Mouse (Mus musculus) midbrain, embryonic 13.5 days (tissue): ENCODE data around the gene Ctdspl. TPM values are rescaled to one million over a fixed set of nuclear protein-coding genes. Genes with fewer than 3 reads are reported as not detected.
A peak's percentile ranks its signal among the peaks of the same experiment; 100 is the strongest.

Source experiments
- ATAC-seq: fragments of 200-750 bp; cut with Nextera tagmentation; 2 replicates; pipeline ENCODE4 v1.8.0; 2017; ENCODE audit warnings: mild to moderate bottlenecking, moderate TSS enrichment, moderate library complexity
- H3K27ac ChIP-seq: fragments of 300-500 bp; sonication (generic); 2 replicates; pipeline ENCODE4 v1.5.1; 2015; ENCODE audit warnings: inconsistent platforms, mild to moderate bottlenecking, moderate library complexity
- H3K27me3 ChIP-seq: fragments of 300-500 bp; sonication (generic); 2 replicates; pipeline ENCODE4 v1.6.1; 2015; ENCODE audit warnings: mild to moderate bottlenecking, inconsistent platforms
- H3K36me3 ChIP-seq: fragments of 300-500 bp; sonication (generic); 2 replicates; pipeline ENCODE4 v1.6.1; 2015; ENCODE audit warnings: mild to moderate bottlenecking, inconsistent platforms
- H3K4me1 ChIP-seq: fragments of 300-500 bp; sonication (generic); replicated peaks from 2 replicates; pipeline ENCODE4 v1.6.1; 2015; ENCODE audit warnings: inconsistent platforms
- H3K4me2 ChIP-seq: fragments of 300-500 bp; sonication (generic); replicated peaks from 2 replicates; pipeline ENCODE4 v1.6.1; 2015; ENCODE audit warnings: moderate library complexity, mild to moderate bottlenecking, inconsistent platforms
- H3K4me3 ChIP-seq: fragments of 300-500 bp; sonication (generic); replicated peaks from 2 replicates; pipeline ENCODE4 v1.5.1; 2015; ENCODE audit warnings: mild to moderate bottlenecking, inconsistent platforms
- H3K9ac ChIP-seq: fragments of 300-500 bp; sonication (generic); replicated peaks from 2 replicates; pipeline ENCODE4 v1.6.1; 2015; ENCODE audit warnings: mild to moderate bottlenecking, inconsistent platforms
- H3K9me3 ChIP-seq: fragments of 300-500 bp; sonication (generic); 2 replicates; pipeline ENCODE4 v1.6.1; 2016; ENCODE audit warnings: mild to moderate bottlenecking, inconsistent platforms
- WGBS: fragments of 180-500 bp; shearing (Covaris S2); methylation state at CpG from one replicate; pipeline ENCODE4 v1.1.7; 2015; 5-methylcytosine and 5-hydroxymethylcytosine counted together
- polyA plus RNA-seq: library from polyadenylated mRNA; unstranded; fragments of >200 nt; fragmentation: Nextera tagmentation; extraction: Ambion mirVana; gene quantifications from 2 replicates; pipeline ENCODE4 v1.2.1, GENCODE M21; 2015

Ctdspl gene
- polyA plus RNA-seq, 1 experiment from 2014 or later: 6.2 TPM

DNA sequence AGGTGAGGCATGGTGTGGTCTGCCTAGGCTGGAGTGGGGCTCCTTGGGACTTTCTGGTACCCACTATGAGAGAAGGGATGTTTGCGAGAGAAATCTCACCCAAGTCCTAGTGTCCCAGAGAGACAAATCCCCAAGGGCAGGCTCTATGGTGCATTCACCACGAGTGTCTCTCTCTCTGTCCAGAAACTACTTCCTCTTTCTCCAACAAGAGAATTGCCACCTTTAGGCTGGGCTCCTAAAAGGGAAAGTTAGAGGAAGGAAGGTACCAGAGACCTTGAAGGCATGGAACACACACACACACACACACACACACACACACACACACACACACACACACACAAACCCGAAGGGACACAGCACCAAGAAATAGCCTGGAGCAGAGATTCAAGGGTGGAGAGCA lies 4.3 kb upstream of the Ctdspl start:
- WGBS: 76% methylated on average over 3 of the region's 3 CpGs
- Histone ChIP-seq H3K9me3 (no peaks in the 10 kb centered on the region), H3K27ac (no peak overlapping the region), H3K27me3 (peaks cover 16% of the 10 kb centered on the region), H3K9ac (no peak overlapping the region), H3K4me1 (peaks cover 14% of the 10 kb centered on the region), H3K4me2 (no peak overlapping the region), H3K36me3 (no peaks in the 10 kb centered on the region), H3K4me3 (no peak overlapping the region)
- no peak for ATAC-seq

DNA sequence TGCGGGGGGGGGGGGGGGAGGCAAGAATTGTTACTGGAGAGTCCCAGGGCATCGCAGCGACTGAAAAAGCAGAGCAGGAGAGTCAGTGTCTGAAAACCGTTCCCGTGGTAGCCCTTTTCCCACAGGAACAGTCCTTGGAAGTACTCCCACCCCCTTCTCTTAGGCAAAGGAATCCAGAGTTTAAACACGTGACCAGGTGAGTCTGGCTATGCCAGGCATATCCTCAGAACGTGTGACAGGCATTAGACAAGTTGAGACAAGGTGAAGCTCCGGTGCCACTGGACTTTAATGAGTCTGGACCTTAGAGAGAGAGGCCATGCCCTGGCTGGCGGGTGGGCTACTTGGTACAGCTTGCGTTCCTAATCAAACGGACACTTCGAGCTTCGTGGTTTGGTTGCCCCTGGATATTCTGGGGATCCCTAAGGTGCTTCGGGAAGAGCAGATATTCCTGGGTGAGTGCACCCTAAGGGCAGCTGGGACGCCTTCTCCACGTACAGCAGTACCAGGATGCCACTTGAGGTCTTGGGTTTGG lies 1.6 kb upstream of the Ctdspl start:
- peak overlapping the region; percentile 97 for H3K4me2 ChIP-seq
- 14% methylated on average over 16 of the region's 16 CpGs for WGBS
- ATAC-seq: peak; percentile 2; the same call in 1 of the 2 replicates
- H3K4me1 ChIP-seq: peaks cover 33% of the 10 kb centered on the region
- peak overlapping the region; percentile 44; the same call in 1 of the 2 replicates for H3K9ac ChIP-seq
- H3K9me3 ChIP-seq: no peaks in the 10 kb centered on the region
- H3K36me3 ChIP-seq: no peaks in the 10 kb centered on the region
- peak overlapping the region; percentile 68 for H3K4me3 ChIP-seq
- H3K27ac ChIP-seq: no peak overlapping the region
- peaks cover 8% of the 10 kb centered on the region for H3K27me3 ChIP-seq

DNA sequence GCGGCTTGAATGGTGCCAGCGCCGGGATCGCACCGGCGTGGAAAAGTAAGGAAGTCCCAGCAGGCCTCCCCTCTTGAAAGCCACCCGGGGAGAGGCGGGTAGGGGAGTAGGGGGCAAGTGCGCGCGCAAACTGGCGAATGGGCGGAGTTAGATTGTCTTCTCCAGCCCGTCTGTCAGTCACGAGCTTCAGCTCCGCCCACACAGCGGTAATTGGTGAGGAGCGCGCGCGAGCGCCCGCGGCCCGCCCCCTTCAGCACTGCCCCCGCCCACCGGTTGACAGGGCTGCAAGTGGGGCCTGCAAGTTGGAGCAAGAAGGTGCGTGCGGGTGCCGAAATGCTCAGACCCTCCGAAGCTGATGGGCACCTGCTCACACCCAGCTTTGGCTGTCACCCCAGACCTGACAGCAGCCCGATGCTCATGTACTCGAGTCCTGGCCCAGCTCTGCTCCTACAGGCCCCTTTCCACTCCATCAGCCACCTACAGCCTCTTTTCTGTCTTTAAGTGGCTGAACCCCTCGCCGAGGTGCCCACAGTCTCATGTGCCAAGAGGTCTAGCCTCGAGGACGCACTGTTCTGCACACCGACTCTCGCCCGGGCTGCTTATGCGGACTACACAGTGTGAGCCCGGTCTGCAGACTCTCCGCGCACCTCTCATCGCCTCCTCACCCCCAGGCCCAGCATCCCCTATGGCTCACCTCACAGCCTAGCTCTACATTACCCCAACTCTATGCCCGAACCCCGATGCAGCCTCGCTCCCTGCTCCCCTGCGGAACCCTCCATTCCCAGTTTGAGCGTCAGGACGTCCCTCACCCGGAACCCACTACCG lies 755 bp upstream of the Ctdspl start:
- H3K4me2 ChIP-seq: peak overlapping the region; percentile 97
- no peaks in the 10 kb centered on the region for H3K36me3 ChIP-seq
- H3K4me1 ChIP-seq: peaks cover 33% of the 10 kb centered on the region
- under 1% methylated on average over 53 of the region's 53 CpGs for WGBS
- peak overlapping the region; percentile 68 for H3K4me3 ChIP-seq
- H3K27ac ChIP-seq: peak overlapping the region; percentile 84
- peaks cover 4% of the 10 kb centered on the region; the same call in 1 of the 2 replicates for H3K27me3 ChIP-seq
- H3K9ac ChIP-seq: peak overlapping the region; percentile 81
- H3K9me3 ChIP-seq: no peaks in the 10 kb centered on the region
- ATAC-seq: peak; percentile 82

DNA sequence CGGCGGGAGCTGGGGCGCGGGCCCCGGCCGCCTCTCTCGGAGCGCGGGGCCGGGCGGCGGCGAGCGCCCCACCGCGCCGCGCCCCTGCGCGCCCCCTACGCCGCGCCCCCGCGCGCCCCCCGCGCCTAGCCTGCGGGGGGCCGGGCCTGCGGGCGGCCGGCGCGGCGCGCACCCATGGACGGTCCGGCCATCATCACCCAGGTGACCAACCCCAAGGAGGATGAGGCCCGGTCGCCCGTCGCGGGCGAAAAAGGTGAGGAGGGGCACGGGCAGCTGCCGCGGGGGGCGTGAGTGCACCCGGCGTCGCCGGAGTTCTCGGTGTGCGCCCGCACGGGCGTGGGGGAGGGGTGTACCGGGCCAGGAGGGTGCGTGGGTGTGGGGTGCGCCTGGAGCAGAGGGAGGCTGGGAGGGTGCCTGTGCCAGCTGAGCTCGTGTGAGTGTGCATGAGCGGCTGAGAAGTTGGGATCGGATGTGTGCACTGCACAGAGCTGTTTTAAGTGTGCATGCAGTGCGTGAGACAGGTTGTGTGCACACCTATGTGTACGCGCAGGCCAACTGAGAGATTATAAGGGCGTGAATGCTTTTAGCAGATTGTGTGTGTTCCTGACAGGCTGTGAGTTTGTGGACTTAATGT lies 552 bp downstream of the Ctdspl start:
- H3K36me3 ChIP-seq: no peaks in the 10 kb centered on the region
- H3K27me3 ChIP-seq: peaks cover 4% of the 10 kb centered on the region; the same call in 1 of the 2 replicates
- 3% methylated on average over 50 of the region's 68 CpGs for WGBS
- H3K4me3 ChIP-seq: peak overlapping the region; percentile 68
- H3K9me3 ChIP-seq: no peaks in the 10 kb centered on the region
- peak overlapping the region; percentile 97 for H3K4me2 ChIP-seq
- peak; percentile 32; the same call in 1 of the 2 replicates for ATAC-seq
- H3K27ac ChIP-seq: peak overlapping the region; percentile 84
- peak overlapping the region; percentile 81 for H3K9ac ChIP-seq
- H3K4me1 ChIP-seq: peaks cover 33% of the 10 kb centered on the region

DNA sequence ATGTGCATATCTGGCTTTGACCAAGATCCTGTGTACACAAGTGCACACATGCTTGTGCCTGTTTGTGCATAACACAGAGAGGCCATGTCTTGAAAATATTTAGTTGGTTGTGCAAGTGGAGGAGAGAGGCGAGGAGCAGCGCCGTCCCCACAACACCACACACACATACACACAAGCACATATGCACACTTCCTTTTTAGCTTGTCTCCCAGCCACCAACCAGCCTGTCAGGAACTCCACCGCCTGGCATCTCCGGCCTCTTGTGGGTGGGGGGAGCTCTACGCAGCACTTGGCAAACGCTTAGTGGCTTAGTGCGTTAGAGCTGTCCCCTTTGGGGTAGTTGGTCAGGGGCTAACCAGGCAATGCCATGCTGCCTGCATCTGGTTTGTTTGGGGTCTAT lies 1.2 kb downstream of the Ctdspl start:
- Histone ChIP-seq H3K4me3 (peak overlapping the region; percentile 68), H3K27ac (0 out of 2 replicates have a peak overlapping the region, but pooled peaks have one; percentile 84), H3K9ac (peak overlapping the region; percentile 81), H3K4me1 (peaks cover 33% of the 10 kb centered on the region), H3K36me3 (no peaks in the 10 kb centered on the region), H3K9me3 (no peaks in the 10 kb centered on the region), H3K27me3 (peaks cover 4% of the 10 kb centered on the region; the same call in 1 of the 2 replicates), H3K4me2 (peak overlapping the region; percentile 97)
- ATAC-seq: no peak
- WGBS: 49% methylated on average over 8 of the region's 8 CpGs

DNA sequence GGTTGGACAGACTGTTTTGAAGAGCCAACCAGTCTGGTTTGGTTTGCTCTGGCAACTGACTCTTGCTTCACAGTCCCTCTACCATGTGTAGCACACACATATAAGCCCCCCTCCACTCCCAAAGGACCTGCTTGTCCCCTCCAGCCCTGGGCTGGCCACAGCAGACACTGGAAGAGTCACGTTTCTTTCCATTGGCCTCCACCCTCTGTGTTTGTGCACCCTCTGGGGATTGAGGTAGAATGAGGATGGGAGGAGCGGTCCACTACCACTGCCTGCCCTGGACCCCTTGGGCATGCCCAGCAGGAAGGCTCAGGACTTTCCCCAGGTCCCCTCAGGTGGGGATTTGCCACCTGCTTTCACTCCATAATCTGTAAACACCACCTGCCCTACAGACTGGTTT lies 1.8 kb downstream of the Ctdspl start:
- H3K27me3 ChIP-seq: peaks cover 4% of the 10 kb centered on the region; the same call in 1 of the 2 replicates
- 0 out of 2 replicates have a peak overlapping the region, but pooled peaks have one; percentile 25 for H3K9ac ChIP-seq
- ATAC-seq: no peak
- H3K27ac ChIP-seq: no peak overlapping the region
- 54% methylated on average over 2 of the region's 2 CpGs for WGBS
- no peaks in the 10 kb centered on the region for H3K9me3 ChIP-seq
- H3K4me3 ChIP-seq: peak overlapping the region; percentile 68
- peak overlapping the region; percentile 97 for H3K4me2 ChIP-seq
- H3K36me3 ChIP-seq: no peaks in the 10 kb centered on the region
- peaks cover 33% of the 10 kb centered on the region for H3K4me1 ChIP-seq

DNA sequence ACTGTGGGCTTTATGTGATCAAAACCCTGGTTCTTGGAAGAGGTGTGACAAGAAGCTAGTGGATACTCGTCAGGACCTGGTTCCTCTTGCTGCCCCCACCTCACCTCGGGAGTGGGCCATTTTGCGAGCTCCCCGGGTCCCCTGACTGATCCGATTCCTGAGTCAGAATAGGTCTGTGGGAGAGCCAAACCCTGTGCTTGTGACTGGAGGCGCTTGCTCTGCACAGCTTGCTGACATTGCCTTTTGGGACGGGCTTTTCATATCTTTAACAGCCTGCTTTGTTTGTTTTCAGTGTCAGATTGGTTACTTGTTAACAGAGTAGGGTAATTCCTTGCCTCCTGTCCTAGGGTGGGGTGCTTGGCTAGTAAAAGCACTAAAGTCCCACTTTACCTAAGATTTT lies 2.4 kb downstream of the Ctdspl start:
- Histone ChIP-seq H3K9ac (no peak overlapping the region), H3K27ac (no peak overlapping the region), H3K4me2 (no peak overlapping the region), H3K27me3 (peaks cover 4% of the 10 kb centered on the region; the same call in 1 of the 2 replicates), H3K4me1 (peaks cover 33% of the 10 kb centered on the region), H3K9me3 (no peaks in the 10 kb centered on the region), H3K4me3 (no peak overlapping the region), H3K36me3 (no peaks in the 10 kb centered on the region)
- WGBS: 63% methylated on average over 7 of the region's 7 CpGs
- ATAC-seq: no peak

DNA sequence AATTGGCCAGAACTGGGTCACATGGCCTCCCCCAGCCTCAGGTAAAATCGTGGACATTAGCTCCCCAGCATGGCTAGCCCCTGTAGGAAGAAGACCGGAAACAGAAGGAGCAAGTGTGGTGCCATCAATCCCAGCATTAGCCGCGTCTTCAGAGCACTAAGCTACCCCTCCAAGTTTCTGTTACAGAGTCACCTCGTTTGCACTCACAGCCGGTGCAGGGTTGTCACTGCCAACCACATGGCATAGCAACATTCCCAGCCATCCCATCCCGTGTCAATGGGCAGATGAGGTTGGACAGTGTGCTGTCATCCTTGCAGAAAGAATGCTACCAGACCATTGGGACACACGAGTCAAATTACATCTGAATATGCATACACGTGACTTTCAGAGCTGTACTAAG lies 4.4 kb downstream of the Ctdspl start:
- WGBS: 79% methylated on average over 9 of the region's 9 CpGs

DNA sequence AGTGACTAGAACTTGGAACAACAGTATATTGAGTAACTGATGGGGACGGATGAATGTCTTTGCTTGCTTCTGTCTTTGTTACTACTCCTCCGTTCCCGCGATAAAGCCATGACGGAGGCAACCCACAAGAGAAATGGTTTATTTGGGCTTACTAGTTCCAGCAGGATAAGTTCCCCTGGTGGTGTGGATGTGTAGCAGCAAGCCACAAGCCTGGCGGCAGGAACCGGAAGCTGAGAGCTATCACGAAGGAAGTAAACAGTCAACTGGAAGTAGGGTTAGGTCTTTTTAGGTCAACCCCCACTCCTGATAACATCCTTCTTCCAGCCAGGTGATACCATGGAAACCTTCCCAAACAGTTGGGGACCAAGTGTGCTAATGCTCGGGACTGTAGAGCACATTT lies 7.5 kb downstream of the Ctdspl start:
- H3K4me1 ChIP-seq: 0 out of 2 replicates have a peak, but pooled peaks cover 8% of the 10 kb centered on the region
- H3K27me3 ChIP-seq: no peaks in the 10 kb centered on the region
- no peaks in the 10 kb centered on the region for H3K9me3 ChIP-seq
- 96% methylated on average over 9 of the region's 9 CpGs for WGBS
- H3K36me3 ChIP-seq: no peaks in the 10 kb centered on the region
- H3K27ac ChIP-seq: no peak overlapping the region
- ATAC-seq: no peak
- H3K4me3 ChIP-seq: no peak overlapping the region
- no peak overlapping the region for H3K4me2 ChIP-seq
- no peak overlapping the region for H3K9ac ChIP-seq

More for the DNA sequence above, 4.4 kb downstream of the Ctdspl start:
- Histone ChIP-seq H3K9me3 (no peaks in the 10 kb centered on the region), H3K9ac (no peak overlapping the region), H3K36me3 (no peaks in the 10 kb centered on the region), H3K27ac (no peak overlapping the region), H3K4me1 (peaks cover 23% of the 10 kb centered on the region), H3K4me2 (no peak overlapping the region), H3K27me3 (no peaks in the 10 kb centered on the region), H3K4me3 (no peak overlapping the region)
- ATAC-seq: no peak

DNA sequence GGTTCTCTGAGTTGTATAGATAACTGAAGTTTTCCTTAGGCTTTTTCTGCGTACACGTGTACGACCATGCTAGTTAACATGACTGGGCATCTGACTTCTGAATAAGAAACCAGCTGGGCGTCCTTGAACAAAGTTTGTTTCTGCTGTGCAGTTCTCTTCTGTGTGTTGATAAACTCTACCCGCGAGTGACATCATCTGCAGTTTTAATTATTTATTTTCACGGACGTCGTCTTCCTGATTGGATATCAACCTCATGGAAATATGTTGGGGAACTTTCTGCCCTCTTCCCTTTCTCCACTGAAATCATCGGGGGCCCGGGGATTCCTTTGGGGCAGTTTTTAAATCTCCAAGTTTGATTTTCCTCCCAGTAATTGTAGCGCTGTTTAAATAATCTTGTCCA lies 8.1 kb downstream of the Ctdspl start:
- Histone ChIP-seq H3K36me3 (no peaks in the 10 kb centered on the region), H3K4me2 (no peak overlapping the region), H3K9me3 (no peaks in the 10 kb centered on the region), H3K27ac (no peak overlapping the region), H3K9ac (no peak overlapping the region), H3K4me1 (0 out of 2 replicates have a peak, but pooled peaks cover 8% of the 10 kb centered on the region), H3K27me3 (no peaks in the 10 kb centered on the region), H3K4me3 (no peak overlapping the region)
- no peak for ATAC-seq
- 90% methylated on average over 12 of the region's 12 CpGs for WGBS

DNA sequence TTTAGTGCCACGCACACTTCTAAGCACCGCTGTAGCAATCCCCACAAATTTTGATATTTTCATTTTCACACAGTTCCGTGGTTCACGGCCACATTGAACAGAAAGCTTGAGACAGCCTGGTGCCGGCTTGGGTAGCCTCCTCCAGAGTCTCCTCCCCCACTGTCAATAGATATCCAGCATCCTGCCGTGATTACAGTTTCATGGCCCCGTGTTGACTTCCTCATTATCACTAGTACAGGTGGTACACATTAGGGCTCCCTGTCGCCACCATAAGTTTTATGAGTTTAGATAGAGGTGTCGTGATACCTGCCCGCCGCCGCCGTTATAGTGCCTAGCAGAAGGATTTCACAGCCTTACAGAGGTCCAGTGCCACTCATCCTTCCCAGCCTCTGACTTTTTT lies 8.8 kb downstream of the Ctdspl start:
- 0 out of 2 replicates have a peak, but pooled peaks cover 8% of the 10 kb centered on the region for H3K4me1 ChIP-seq
- no peak overlapping the region for H3K9ac ChIP-seq
- 92% methylated on average over 13 of the region's 13 CpGs for WGBS
- no peak overlapping the region for H3K4me3 ChIP-seq
- no peak overlapping the region for H3K4me2 ChIP-seq
- ATAC-seq: no peak
- H3K36me3 ChIP-seq: no peaks in the 10 kb centered on the region
- no peaks in the 10 kb centered on the region for H3K9me3 ChIP-seq
- no peaks in the 10 kb centered on the region for H3K27me3 ChIP-seq
- H3K27ac ChIP-seq: no peak overlapping the region

DNA sequence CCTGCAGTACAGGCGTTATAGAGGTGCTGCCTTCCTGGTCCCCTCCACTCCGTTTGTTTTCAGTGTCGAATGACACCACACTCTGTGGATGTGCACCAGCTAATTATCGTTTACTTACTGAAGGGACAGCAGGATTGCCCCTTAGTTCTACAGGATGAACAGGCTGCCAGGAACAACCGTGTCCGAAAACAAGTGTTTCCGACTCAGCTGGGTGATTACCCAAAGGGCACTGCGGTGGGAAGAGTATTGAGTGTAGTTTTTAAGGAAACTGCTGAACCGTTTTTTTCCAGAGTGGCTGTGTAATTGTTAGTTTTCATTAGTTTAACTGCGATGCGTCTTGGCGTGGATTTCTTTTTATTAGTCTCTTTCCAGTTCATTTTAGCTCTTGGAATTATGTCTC lies 9.8 kb downstream of the Ctdspl start:
- H3K4me3 ChIP-seq: no peak overlapping the region
- 0 out of 2 replicates have a peak, but pooled peaks cover 8% of the 10 kb centered on the region for H3K4me1 ChIP-seq
- no peaks in the 10 kb centered on the region for H3K27me3 ChIP-seq
- no peak for ATAC-seq
- no peak overlapping the region for H3K27ac ChIP-seq
- no peak overlapping the region for H3K9ac ChIP-seq
- WGBS: 67% methylated on average over 12 of the region's 12 CpGs
- H3K36me3 ChIP-seq: no peaks in the 10 kb centered on the region
- H3K4me2 ChIP-seq: no peak overlapping the region
- no peaks in the 10 kb centered on the region for H3K9me3 ChIP-seq
